Mouse (Mus musculus) heart, postnatal 0 days (tissue): ENCODE results near the gene Lipc. TPM values are rescaled to one million over a fixed set of nuclear protein-coding genes. Genes with fewer than 3 reads are reported as not detected.

ENCODE experiments used
- ATAC-seq: fragments of 200-750 bp; cut with Nextera tagmentation; 2 replicates; pipeline ENCODE4 v1.8.0; 2017; ENCODE audit warnings: low read depth, moderate number of reproducible peaks, moderate library complexity; ENCODE audit not compliant: insufficient read depth
- DNase-seq: peaks from one replicate; pipeline ENCODE4 v3.0.0-alpha.2; 2016; ENCODE audit warnings: low spot score
- H3K27ac ChIP-seq: fragments of 300-500 bp; sonication (generic); 2 replicates; pipeline ENCODE4 v1.5.1; 2014; ENCODE audit warnings: low read depth, mild to moderate bottlenecking
- H3K27me3 ChIP-seq: fragments of 300-500 bp; sonication (generic); 2 replicates; pipeline ENCODE4 v1.6.1; 2014; ENCODE audit warnings: low read length, mixed read lengths; ENCODE audit not compliant: control insufficient read depth, insufficient read depth
- H3K36me3 ChIP-seq: fragments of 300-500 bp; sonication (generic); replicated peaks from 2 replicates; pipeline ENCODE4 v1.6.1; 2014; ENCODE audit warnings: low read length, mixed read lengths; ENCODE audit not compliant: control insufficient read depth, insufficient read depth
- H3K4me1 ChIP-seq: fragments of 300-500 bp; sonication (generic); 2 replicates; pipeline ENCODE4 v1.6.1; 2014; ENCODE audit warnings: antibody characterized with exemption; ENCODE audit not compliant: control insufficient read depth, insufficient read depth
- H3K4me2 ChIP-seq: fragments of 300-500 bp; sonication (generic); 2 replicates; pipeline ENCODE4 v1.6.1; 2014; ENCODE audit warnings: low read depth, mild to moderate bottlenecking, low read length, moderate library complexity
- H3K4me3 ChIP-seq: fragments of 300-500 bp; sonication (generic); 2 replicates; pipeline ENCODE4 v1.5.1; 2014; ENCODE audit warnings: low read depth, low read length
- H3K9ac ChIP-seq: fragments of 300-500 bp; sonication (generic); replicated peaks from 2 replicates; pipeline ENCODE4 v1.6.1; 2014; ENCODE audit warnings: low read depth, low read length, mixed read lengths
- H3K9me3 ChIP-seq: fragments of 300-500 bp; sonication (generic); replicated peaks from 2 replicates; pipeline ENCODE4 v1.6.1; 2016; ENCODE audit warnings: low read length; ENCODE audit not compliant: control insufficient read depth
- CTCF ChIP-seq: IDR thresholded peaks from 2 replicates; pipeline ENCODE4 v1.5.1; 2016; ENCODE audit warnings: antibody characterized with exemption, control low read depth, low read depth
- EP300 ChIP-seq: IDR thresholded peaks from 2 replicates; pipeline ENCODE4 v1.6.1; 2016; ENCODE audit warnings: antibody characterized with exemption, low read depth
- WGBS: fragments of 180-500 bp; shearing (Covaris S2); extraction: QIAGEN DNeasy Blood & Tissue Kit; methylation state at CpG from one replicate; pipeline ENCODE4 v1.1.7; 2014; 5-methylcytosine and 5-hydroxymethylcytosine counted together
- polyA plus RNA-seq: library from polyadenylated mRNA; unstranded; fragments of >200 nt; fragmentation: Nextera tagmentation; extraction: Ambion mirVana; gene quantifications from 2 replicates; pipeline ENCODE4 v1.2.1, GENCODE M21; 2015
- total RNA-seq: library from RNA; depleted of rRNA; stranded (reverse); fragments of >200 nt; gene quantifications from 2 replicates; pipeline ENCODE4 v1.2.3, GENCODE M21; 2014; ENCODE audit warnings: low replicate concordance

Lipc gene
- total and polyA plus RNA-seq, 2 experiments from 2014 or later = 0.12 to 4.6 TPM

- ATAC-seq (no peak), DNase-seq (no peak)
- Histone ChIP-seq H3K9ac (no peak overlapping the region), H3K4me2 (no peak overlapping the region), H3K27me3 (no peaks in the 10 kb centered on the region), H3K4me3 (no peak overlapping the region), H3K27ac (no peak overlapping the region), H3K4me1 (no peaks in the 10 kb centered on the region), H3K36me3 (no peaks in the 10 kb centered on the region), H3K9me3 (no peaks in the 10 kb centered on the region)
- 81% methylated on average over 14 of the region's 14 CpGs for WGBS
- TF ChIP-seq CTCF = no peak
- TF ChIP-seq EP300 = no peak
These were observed 135.2 kb downstream of the Lipc start for GRCm38 (mm10) chr9:70816701-70817305.

- Histone ChIP-seq H3K36me3 (no peaks in the 10 kb centered on the region), H3K27me3 (no peaks in the 10 kb centered on the region), H3K27ac (no peak overlapping the region), H3K4me3 (no peak overlapping the region), H3K9me3 (no peaks in the 10 kb centered on the region), H3K4me2 (no peak overlapping the region), H3K9ac (no peak overlapping the region), H3K4me1 (peaks cover 18% of the 10 kb centered on the region)
- WGBS = 91% methylated on average over 12 of the region's 12 CpGs
- no peak for TF ChIP-seq CTCF
- TF ChIP-seq EP300 = no peak
- ATAC-seq = no peak
- DNase-seq = no peak
These were observed 139.5 kb downstream of the Lipc start for GRCm38 (mm10) chr9:70812551-70812950.

- Histone ChIP-seq H3K9me3 (no peaks in the 10 kb centered on the region), H3K9ac (no peak overlapping the region), H3K4me1 (peaks cover 20% of the 10 kb centered on the region), H3K27ac (no peak overlapping the region), H3K4me3 (no peak overlapping the region), H3K4me2 (peak overlapping the region; percentile 23; the same call in 1 of the 2 replicates), H3K36me3 (no peaks in the 10 kb centered on the region), H3K27me3 (no peaks in the 10 kb centered on the region)
- 38% methylated on average over 11 of the region's 11 CpGs for WGBS
- ATAC-seq (peak; percentile 63; the same call in 1 of the 2 replicates), DNase-seq (no peak)
- TF ChIP-seq CTCF (no peak), EP300 (no peak)
These were observed 144.3 kb downstream of the Lipc start for GRCm38 (mm10) chr9:70807714-70808113.

- no peak overlapping the region for H3K9ac ChIP-seq
- no peaks in the 10 kb centered on the region for H3K36me3 ChIP-seq
- H3K27me3 ChIP-seq = no peaks in the 10 kb centered on the region
- no peak overlapping the region for H3K27ac ChIP-seq
- 48% methylated on average over 1 of the region's 1 CpGs for WGBS
- DNase-seq (no peak), ATAC-seq (no peak)
- no peaks in the 10 kb centered on the region for H3K9me3 ChIP-seq
- peaks cover 14% of the 10 kb centered on the region for H3K4me1 ChIP-seq
- H3K4me3 ChIP-seq = no peak overlapping the region
- TF ChIP-seq EP300 (no peak), CTCF (no peak)
- no peak overlapping the region for H3K4me2 ChIP-seq
These were observed 146.0 kb downstream of the Lipc start for GRCm38 (mm10) chr9:70806069-70806468.

GRCm38 (mm10) chr9:70802816-70803215, 149.2 kb downstream of the Lipc start:
- DNase-seq = no peak
- no peak for ATAC-seq
- no peaks in the 10 kb centered on the region for H3K36me3 ChIP-seq
- no peak overlapping the region for H3K4me3 ChIP-seq
- no peak overlapping the region for H3K27ac ChIP-seq
- no peaks in the 10 kb centered on the region for H3K27me3 ChIP-seq
- peaks cover 5% of the 10 kb centered on the region for H3K4me1 ChIP-seq
- no peaks in the 10 kb centered on the region for H3K9me3 ChIP-seq
- H3K9ac ChIP-seq = no peak overlapping the region
- WGBS = 74% methylated on average over 3 of the region's 3 CpGs
- TF ChIP-seq EP300 = no peak
- no peak for TF ChIP-seq CTCF
- H3K4me2 ChIP-seq = no peak overlapping the region

- TF ChIP-seq EP300 = no peak
- TF ChIP-seq CTCF = no peak
- Histone ChIP-seq H3K4me1 (no peaks in the 10 kb centered on the region), H3K4me3 (no peak overlapping the region), H3K4me2 (no peak overlapping the region), H3K9ac (no peak overlapping the region), H3K36me3 (no peaks in the 10 kb centered on the region), H3K27ac (no peak overlapping the region), H3K27me3 (no peaks in the 10 kb centered on the region), H3K9me3 (no peaks in the 10 kb centered on the region)
- no peak for DNase-seq
- no peak for ATAC-seq
- WGBS = 79% methylated on average over 3 of the region's 3 CpGs
These were observed 150.3 kb downstream of the Lipc start for GRCm38 (mm10) chr9:70801761-70802160.
